Mouse (Mus musculus): ENCODE measurements around the gene Ankrd65. TPM values are rescaled to one million over a fixed set of nuclear protein-coding genes. Genes with fewer than 3 reads are reported as not detected.

Gene Ankrd65
- polyA plus RNA-seq, 1 experiment from 2014 or later: not detected

GRCm38 (mm10) chr4:155841651-155842270, 51.5 kb downstream of the Ankrd65 start:
- 0 out of 2 replicates have a peak, but pooled peaks cover 6% of the 10 kb centered on the region for H3K27me3 ChIP-seq
- peak overlapping the region; percentile 60 for H3K4me3 ChIP-seq
- H3K9ac ChIP-seq: no peak overlapping the region
- no peaks in the 10 kb centered on the region for H3K9me3 ChIP-seq
- peaks cover 26% of the 10 kb centered on the region for H3K36me3 ChIP-seq
- peaks cover 39% of the 10 kb centered on the region for H3K4me1 ChIP-seq
- no peak for ATAC-seq (ENCODE audit: low FRiP score, low read depth)
- WGBS: 43% methylated on average over 38 of the region's 38 CpGs
- H3K27ac ChIP-seq: no peak overlapping the region
- H3K4me2 ChIP-seq (replicated peaks): peak overlapping the region; percentile 98

- WGBS: 96% methylated on average over 5 of the region's 5 CpGs
- no peak overlapping the region for H3K9ac ChIP-seq
- peaks cover 46% of the 10 kb centered on the region for H3K4me1 ChIP-seq
- H3K27ac ChIP-seq: no peak overlapping the region
- peaks cover 26% of the 10 kb centered on the region for H3K36me3 ChIP-seq
- no peak overlapping the region for H3K4me3 ChIP-seq
- no peak overlapping the region for H3K4me2 ChIP-seq (replicated peaks)
- H3K9me3 ChIP-seq: no peaks in the 10 kb centered on the region
- H3K27me3 ChIP-seq: 0 out of 2 replicates have a peak, but pooled peaks cover 6% of the 10 kb centered on the region
- ATAC-seq (ENCODE audit: low FRiP score, low read depth): no peak
Measured at GRCm38 (mm10) chr4:155843231-155843630, 53.0 kb downstream of the Ankrd65 start.

GRCm38 (mm10) chr4:155846871-155847578, 56.8 kb downstream of the Ankrd65 start, which contains the start of gene Dvl1:
Gene Dvl1 (plus strand): TSS chr4:155847402.
- Histone ChIP-seq H3K4me1 (peaks cover 30% of the 10 kb centered on the region), H3K9ac (peak within 1 kb of the TSS; percentile 87), H3K27ac (peak within 1 kb of the TSS; percentile 52; the same call in 1 of the 2 replicates), H3K36me3 (peaks cover 20% of the 10 kb centered on the region), H3K4me2 (replicated peaks) (peak within 1 kb of the TSS; percentile 96), H3K27me3 (no peaks in the 10 kb centered on the region), H3K9me3 (no peaks in the 10 kb centered on the region), H3K4me3 (peak within 1 kb of the TSS; percentile 80)
- ATAC-seq (ENCODE audit: low FRiP score, low read depth): peak; percentile 93
- 3% methylated on average over 61 of the region's 65 CpGs for WGBS

- peak overlapping the region; percentile 96 for H3K4me2 ChIP-seq (replicated peaks)
- peaks cover 30% of the 10 kb centered on the region for H3K4me1 ChIP-seq
- H3K9me3 ChIP-seq: no peaks in the 10 kb centered on the region
- peak overlapping the region; percentile 87 for H3K9ac ChIP-seq
- peak overlapping the region; percentile 48; the same call in 1 of the 2 replicates for H3K27ac ChIP-seq
- H3K36me3 ChIP-seq: peaks cover 15% of the 10 kb centered on the region
- WGBS: 2% methylated on average over 69 of the region's 69 CpGs
- peak overlapping the region; percentile 80 for H3K4me3 ChIP-seq
- H3K27me3 ChIP-seq: no peaks in the 10 kb centered on the region
- peak; percentile 60 for ATAC-seq (ENCODE audit: low FRiP score, low read depth)
Measured at GRCm38 (mm10) chr4:155847591-155848352, 57.5 kb downstream of the Ankrd65 start.

GRCm38 (mm10) chr4:155848434-155849095, 58.3 kb downstream of the Ankrd65 start:
- Histone ChIP-seq H3K9ac (peak overlapping the region; percentile 87), H3K9me3 (no peaks in the 10 kb centered on the region), H3K27me3 (no peaks in the 10 kb centered on the region), H3K4me1 (peaks cover 30% of the 10 kb centered on the region), H3K36me3 (peaks cover 11% of the 10 kb centered on the region), H3K27ac (no peak overlapping the region), H3K4me2 (replicated peaks) (peak overlapping the region; percentile 96), H3K4me3 (peak overlapping the region; percentile 80)
- ATAC-seq (ENCODE audit: low FRiP score, low read depth): no peak
- WGBS: 59% methylated on average over 7 of the region's 7 CpGs

Small RNA genes lying within 50 kb of the gene (microRNA-seq; reads per million reads assigned to microRNA genes)
- not detected for gene Gm27743

Other genes with a start within 250 kb of the Ankrd65 start
- gene Nadk, start 228.1 kb upstream of the Ankrd65 start, polyA plus RNA-seq (2015; fragmentation: Nextera tagmentation; extraction: Ambion mirVana): 88.4 and 96.1 TPM in 2 replicates
- 8.5 and 10.1 TPM in 2 replicates for gene Slc35e2, start 189.0 kb upstream of the Ankrd65 start, polyA plus RNA-seq (2015; fragmentation: Nextera tagmentation; extraction: Ambion mirVana)
- gene Cdk11b, start 165.6 kb upstream of the Ankrd65 start, polyA plus RNA-seq (2015; fragmentation: Nextera tagmentation; extraction: Ambion mirVana): 70.3 and 71.2 TPM in 2 replicates
- gene Gm10563, start 145.0 kb upstream of the Ankrd65 start, polyA plus RNA-seq (2015; fragmentation: Nextera tagmentation; extraction: Ambion mirVana): not detected in 2 replicates
- 17.1 and 19.1 TPM in 2 replicates for gene Mmp23, start 137.1 kb upstream of the Ankrd65 start, polyA plus RNA-seq (2015; fragmentation: Nextera tagmentation; extraction: Ambion mirVana)
- gene Mib2, start 121.2 kb upstream of the Ankrd65 start, polyA plus RNA-seq (2015; fragmentation: Nextera tagmentation; extraction: Ambion mirVana): 30.5 and 34.3 TPM in 2 replicates
- 8.4 and 10.2 TPM in 2 replicates for gene Fndc10, start 96.1 kb upstream of the Ankrd65 start, polyA plus RNA-seq (2015; fragmentation: Nextera tagmentation; extraction: Ambion mirVana)
- gene Ssu72, start 85.6 kb upstream of the Ankrd65 start, polyA plus RNA-seq (2015; fragmentation: Nextera tagmentation; extraction: Ambion mirVana): 141 and 150 TPM in 2 replicates
- gene Tmem240, start 55.6 kb upstream of the Ankrd65 start, polyA plus RNA-seq (2015; fragmentation: Nextera tagmentation; extraction: Ambion mirVana): 1.0 and 1.1 TPM in 2 replicates
- gene Atad3a, start 29.3 kb upstream of the Ankrd65 start, polyA plus RNA-seq (2015; fragmentation: Nextera tagmentation; extraction: Ambion mirVana): 94.4 and 100 TPM in 2 replicates
- gene Vwa1, start 15.7 kb upstream of the Ankrd65 start, polyA plus RNA-seq (2015; fragmentation: Nextera tagmentation; extraction: Ambion mirVana): 11.1 and 11.6 TPM in 2 replicates
- 0.64 and 0.81 TPM in 2 replicates for gene Tmem88b, start 4.6 kb upstream of the Ankrd65 start, polyA plus RNA-seq (2015; fragmentation: Nextera tagmentation; extraction: Ambion mirVana)
- 213 and 220 TPM in 2 replicates for gene Mrpl20, start 12.4 kb downstream of the Ankrd65 start, polyA plus RNA-seq (2015; fragmentation: Nextera tagmentation; extraction: Ambion mirVana)
- gene Ccnl2, start 22.1 kb downstream of the Ankrd65 start, polyA plus RNA-seq (2015; fragmentation: Nextera tagmentation; extraction: Ambion mirVana): 211 and 231 TPM in 2 replicates
- 140 and 144 TPM in 2 replicates for gene Aurkaip1, start 40.8 kb downstream of the Ankrd65 start, polyA plus RNA-seq (2015; fragmentation: Nextera tagmentation; extraction: Ambion mirVana)
- gene Mxra8, start 49.2 kb downstream of the Ankrd65 start, polyA plus RNA-seq (2015; fragmentation: Nextera tagmentation; extraction: Ambion mirVana): 76.6 and 92.7 TPM in 2 replicates
- 4.3 and 5.7 TPM in 2 replicates for gene Dvl1, start 57.0 kb downstream of the Ankrd65 start, polyA plus RNA-seq (2015; fragmentation: Nextera tagmentation; extraction: Ambion mirVana)
- gene Tas1r3, start 72.9 kb downstream of the Ankrd65 start, polyA plus RNA-seq (2015; fragmentation: Nextera tagmentation; extraction: Ambion mirVana): 0.25 and 0.33 TPM in 2 replicates
- 13.6 and 13.8 TPM in 2 replicates for gene Cptp, start 79.0 kb downstream of the Ankrd65 start, polyA plus RNA-seq (2015; fragmentation: Nextera tagmentation; extraction: Ambion mirVana)
- gene Ints11, start 79.1 kb downstream of the Ankrd65 start, polyA plus RNA-seq (2015; fragmentation: Nextera tagmentation; extraction: Ambion mirVana): 71.2 and 74.8 TPM in 2 replicates
- gene Pusl1, start 101.3 kb downstream of the Ankrd65 start, polyA plus RNA-seq (2015; fragmentation: Nextera tagmentation; extraction: Ambion mirVana): 51.8 and 55.9 TPM in 2 replicates
- gene Acap3, start 101.4 kb downstream of the Ankrd65 start, polyA plus RNA-seq (2015; fragmentation: Nextera tagmentation; extraction: Ambion mirVana): 18.2 and 19.4 TPM in 2 replicates
- gene Ube2j2, start 153.4 kb downstream of the Ankrd65 start, polyA plus RNA-seq (2015; fragmentation: Nextera tagmentation; extraction: Ambion mirVana): 113 and 126 TPM in 2 replicates
- 32.0 and 35.0 TPM in 2 replicates for gene C1qtnf12, start 171.9 kb downstream of the Ankrd65 start, polyA plus RNA-seq (2015; fragmentation: Nextera tagmentation; extraction: Ambion mirVana)
- 16.8 and 17.3 TPM in 2 replicates for gene B3galt6, start 202.2 kb downstream of the Ankrd65 start, polyA plus RNA-seq (2015; fragmentation: Nextera tagmentation; extraction: Ambion mirVana)
- 160 and 166 TPM in 2 replicates for gene Sdf4, start 202.4 kb downstream of the Ankrd65 start, polyA plus RNA-seq (2015; fragmentation: Nextera tagmentation; extraction: Ambion mirVana)
- 0.80 and 0.85 TPM in 2 replicates for gene Tnfrsf4, start 223.4 kb downstream of the Ankrd65 start, polyA plus RNA-seq (2015; fragmentation: Nextera tagmentation; extraction: Ambion mirVana)
- 2.8 and 2.9 TPM in 2 replicates for gene Tnfrsf18, start 235.7 kb downstream of the Ankrd65 start, polyA plus RNA-seq (2015; fragmentation: Nextera tagmentation; extraction: Ambion mirVana)